Mouse (Mus musculus) cerebellum, postnatal 14 days (tissue): ENCODE measurements around the gene Bcas3.
A peak's percentile ranks its signal among the peaks of the same experiment; 100 is the strongest.

ENCODE experiments used
- DNase-seq, 2 experiments: peaks; one replicate each; pipeline ENCODE4 v3.0.0; 2021; ENCODE audit warnings: mixed read lengths in 2 of 2

Bcas3 gene

GRCm38 (mm10) chr11:85849037-85849436, 496.1 kb downstream of the Bcas3 start:
- peak; percentile 79 to 84 for DNase-seq

- DNase-seq = no peak
Measured at GRCm38 (mm10) chr11:85850233-85850632, 497.3 kb downstream of the Bcas3 start, which contains the start of gene Gm11444. Gene Gm11444, minus strand, starts transcription at chr11:85850333.

GRCm38 (mm10) chr11:85850758-85851157, 497.8 kb downstream of the Bcas3 start:
- DNase-seq = no peak

GRCm38 (mm10) chr11:85857997-85858698, 505.2 kb downstream of the Bcas3 start:
- DNase-seq = no peak

- no peak for DNase-seq
Measured at GRCm38 (mm10) chr11:85864363-85864762, 511.4 kb downstream of the Bcas3 start.
